Mouse (Mus musculus) liver, embryonic 13.5 days (tissue): Measurements from ENCODE around the gene Pck2. TPM values are rescaled to one million over a fixed set of nuclear protein-coding genes. Genes with fewer than 3 reads are reported as not detected.

Experiments used
- polyA plus RNA-seq: library from polyadenylated mRNA; unstranded; fragments of >200 nt; fragmentation: Nextera tagmentation; extraction: Ambion mirVana; gene quantifications from 2 replicates; pipeline ENCODE4 v1.2.1, GENCODE M21; 2015

Pck2 gene
- polyA plus RNA-seq, 1 experiment from 2014 or later = 32.2 TPM

Other genes starting within 250 kb of the Pck2 start
- 78.9 and 80.8 TPM in 2 replicates for gene Dhrs4, start 61.5 kb upstream of the Pck2 start, polyA plus RNA-seq
- 0.55 and 0.58 TPM in 2 replicates for gene Carmil3, start 49.6 kb upstream of the Pck2 start, polyA plus RNA-seq
- gene Cpne6, start 29.8 kb upstream of the Pck2 start, polyA plus RNA-seq = 0.09 TPM in 1 of 2 replicates, not detected in the other
- not detected in 2 replicates for gene Nrl, start 15.3 kb upstream of the Pck2 start, polyA plus RNA-seq
- gene Dcaf11, start 19.7 kb downstream of the Pck2 start, polyA plus RNA-seq = 48.9 and 59.1 TPM in 2 replicates
- 1.6 and 1.8 TPM in 2 replicates for gene A730061H03Rik, start 20.1 kb downstream of the Pck2 start, polyA plus RNA-seq
- 0.51 and 0.53 TPM in 2 replicates for gene Fitm1, start 35.4 kb downstream of the Pck2 start, polyA plus RNA-seq
- gene Psme1, start 37.9 kb downstream of the Pck2 start, polyA plus RNA-seq = 103 and 111 TPM in 2 replicates
- 31.9 and 35.8 TPM in 2 replicates for gene Emc9, start 45.0 kb downstream of the Pck2 start, polyA plus RNA-seq
- gene Psme2, start 50.8 kb downstream of the Pck2 start, polyA plus RNA-seq = 202 and 224 TPM in 2 replicates
- gene Rnf31, start 51.4 kb downstream of the Pck2 start, polyA plus RNA-seq = 9.0 and 12.6 TPM in 2 replicates
- gene Irf9, start 63.3 kb downstream of the Pck2 start, polyA plus RNA-seq = 14.8 and 16.4 TPM in 2 replicates
- 1.6 and 1.7 TPM in 2 replicates for gene Rec8, start 77.8 kb downstream of the Pck2 start, polyA plus RNA-seq
- gene Ipo4, start 95.7 kb downstream of the Pck2 start, polyA plus RNA-seq = 35.2 and 36.5 TPM in 2 replicates
- 1.4 and 1.7 TPM in 2 replicates for gene Gm49378, start 97.6 kb downstream of the Pck2 start, polyA plus RNA-seq
- 53.3 and 59.4 TPM in 2 replicates for gene Tm9sf1, start 103.5 kb downstream of the Pck2 start, polyA plus RNA-seq
- gene Tssk4, start 109.9 kb downstream of the Pck2 start, polyA plus RNA-seq = 0.16 and 0.27 TPM in 2 replicates
- 23.1 and 24.2 TPM in 2 replicates for gene Mdp1, start 120.2 kb downstream of the Pck2 start, polyA plus RNA-seq
- 29.6 and 33.0 TPM in 2 replicates for gene Gmpr2, start 131.7 kb downstream of the Pck2 start, polyA plus RNA-seq
- gene Nedd8, start 131.9 kb downstream of the Pck2 start, polyA plus RNA-seq = 325 TPM in 2 replicates
- gene Tinf2, start 141.6 kb downstream of the Pck2 start, polyA plus RNA-seq = 21.1 and 26.3 TPM in 2 replicates
- gene Tgm1, start 173.7 kb downstream of the Pck2 start, polyA plus RNA-seq = 1.5 and 2.0 TPM in 2 replicates
- gene Rabggta, start 182.0 kb downstream of the Pck2 start, polyA plus RNA-seq = 12.9 and 14.7 TPM in 2 replicates
- 36.1 and 36.4 TPM in 2 replicates for gene Dhrs1, start 205.4 kb downstream of the Pck2 start, polyA plus RNA-seq
- 41.9 and 42.8 TPM in 2 replicates for gene Nop9, start 205.4 kb downstream of the Pck2 start, polyA plus RNA-seq
- 21.1 and 21.3 TPM in 2 replicates for gene Cideb, start 218.2 kb downstream of the Pck2 start, polyA plus RNA-seq
- 0.92 and 1.3 TPM in 2 replicates for gene Ltb4r2, start 221.2 kb downstream of the Pck2 start, polyA plus RNA-seq
- gene Ltb4r1, start 225.7 kb downstream of the Pck2 start, polyA plus RNA-seq = 4.4 and 4.6 TPM in 2 replicates
- 1.8 and 2.2 TPM in 2 replicates for gene Adcy4, start 243.8 kb downstream of the Pck2 start, polyA plus RNA-seq
- 20.4 and 22.1 TPM in 2 replicates for gene Ripk3, start 248.6 kb downstream of the Pck2 start, polyA plus RNA-seq